Mouse (Mus musculus): ENCODE measurements around the gene Ncam2.
A peak's percentile ranks its signal among the peaks of the same experiment; 100 is the strongest.
"Not testable (repeated sequence)": the region's sequence is repeated elsewhere in the genome, so short reads cannot be mapped to it uniquely, and the experiment has no call there.

Ncam2 gene

GRCm38 (mm10) chr16:81285882-81286281 is 85.4 kb downstream of the Ncam2 start:
- no peak for DNase-seq (ENCODE audit: low spot score in 2 of 2)

- DNase-seq (ENCODE audit: low spot score in 2 of 2): no peak
Measured at GRCm38 (mm10) chr16:81303806-81304205, 103.3 kb downstream of the Ncam2 start.

GRCm38 (mm10) chr16:81309215-81309614 is 108.7 kb downstream of the Ncam2 start:
- no peak for DNase-seq (ENCODE audit: low spot score in 2 of 2)

DNA sequence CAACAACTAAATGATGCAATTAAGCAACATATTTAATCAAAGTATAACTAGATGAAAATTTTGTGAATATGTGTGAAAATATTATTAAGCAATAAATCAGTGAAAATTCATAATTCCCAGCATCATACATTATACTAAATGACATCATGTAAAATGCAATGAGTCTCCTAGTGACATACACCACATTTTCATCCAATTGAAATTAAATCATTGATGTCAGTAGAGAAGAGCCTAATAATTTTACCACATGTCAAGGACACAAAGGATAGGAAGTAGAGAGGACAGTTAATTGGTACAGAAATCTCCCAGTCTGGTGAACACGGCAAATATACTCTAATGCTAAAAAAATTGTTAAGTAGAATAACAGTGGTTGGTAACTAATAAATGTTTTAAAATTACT is 118.5 kb downstream of the Ncam2 start:
- DNase-seq (ENCODE audit: low spot score in 2 of 2): no peak

DNA sequence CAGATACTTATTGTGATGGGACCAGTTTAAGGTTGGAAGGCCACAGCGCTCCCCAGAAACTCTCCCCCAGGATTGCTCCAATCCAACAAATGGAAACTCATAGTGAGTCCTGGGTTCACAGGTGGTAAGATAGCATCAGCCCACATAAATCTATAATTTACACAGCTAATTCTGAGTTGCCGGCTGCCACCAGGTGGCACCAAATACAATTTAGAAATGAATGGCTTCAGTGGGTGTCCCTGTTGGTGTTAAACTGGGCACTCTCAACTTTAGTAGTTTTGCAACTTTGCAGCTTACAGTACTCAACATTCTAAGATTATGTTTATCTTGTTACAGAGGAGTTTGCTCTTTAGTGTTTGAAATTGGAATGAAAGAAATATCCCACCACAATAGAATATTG is 130.0 kb downstream of the Ncam2 start:
- DNase-seq (ENCODE audit: low spot score in 2 of 2): no peak

- no peak for DNase-seq (ENCODE audit: low spot score in 2 of 2)
Measured at GRCm38 (mm10) chr16:81365901-81366300, 165.4 kb downstream of the Ncam2 start.

GRCm38 (mm10) chr16:81374234-81374633 is 173.7 kb downstream of the Ncam2 start:
- no peak for DNase-seq (ENCODE audit: low spot score in 2 of 2)

- DNase-seq (ENCODE audit: low spot score in 2 of 2): no peak
Measured at GRCm38 (mm10) chr16:81380434-81380833, 179.9 kb downstream of the Ncam2 start.

DNA sequence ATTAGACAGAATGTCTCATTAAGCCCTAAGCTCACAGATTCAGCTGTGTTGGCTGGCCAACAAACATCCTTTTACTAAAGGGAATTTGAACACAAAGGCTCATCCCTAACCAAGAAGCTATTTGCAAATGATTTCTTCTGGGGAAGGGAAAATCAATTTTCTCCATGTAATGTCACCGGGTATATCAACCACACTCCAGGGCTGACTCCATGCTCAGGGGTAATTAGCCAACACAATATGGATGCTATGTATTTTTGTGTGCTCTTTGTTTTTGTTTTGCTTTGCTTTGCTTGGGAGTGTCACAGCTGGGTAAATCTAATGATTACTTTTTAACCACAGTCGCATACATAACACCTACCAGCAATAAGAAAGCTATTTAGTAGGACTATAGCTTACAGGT is 188.1 kb downstream of the Ncam2 start:
- DNase-seq (ENCODE audit: low spot score in 2 of 2): no peak

DNA sequence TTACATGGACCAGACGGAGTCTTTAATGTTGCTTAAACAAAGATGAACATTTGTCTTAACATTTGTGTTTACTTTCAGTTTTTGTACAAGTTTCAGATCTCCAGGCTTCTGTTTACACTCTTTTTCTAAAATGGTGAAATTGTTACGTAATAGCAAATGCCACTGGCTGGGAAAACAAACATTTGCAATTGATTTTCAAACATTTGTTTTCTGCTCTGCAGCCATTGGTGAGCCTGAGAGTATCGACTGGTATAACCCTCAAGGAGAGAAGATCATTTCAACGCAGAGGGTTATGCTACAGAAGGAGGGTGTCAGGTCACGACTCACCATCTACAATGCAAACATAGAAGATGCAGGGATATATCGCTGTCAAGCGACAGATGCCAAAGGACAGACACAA is 234.1 kb downstream of the Ncam2 start:
- DNase-seq (ENCODE audit: low spot score in 2 of 2): no peak

- DNase-seq (ENCODE audit: low spot score in 2 of 2): peak in 1 of 2 experiments; percentile 20
Measured at GRCm38 (mm10) chr16:81437091-81437867, 236.8 kb downstream of the Ncam2 start.

- no peak for DNase-seq (ENCODE audit: low spot score in 2 of 2)
Measured at GRCm38 (mm10) chr16:81437868-81438249, 237.4 kb downstream of the Ncam2 start.

DNA sequence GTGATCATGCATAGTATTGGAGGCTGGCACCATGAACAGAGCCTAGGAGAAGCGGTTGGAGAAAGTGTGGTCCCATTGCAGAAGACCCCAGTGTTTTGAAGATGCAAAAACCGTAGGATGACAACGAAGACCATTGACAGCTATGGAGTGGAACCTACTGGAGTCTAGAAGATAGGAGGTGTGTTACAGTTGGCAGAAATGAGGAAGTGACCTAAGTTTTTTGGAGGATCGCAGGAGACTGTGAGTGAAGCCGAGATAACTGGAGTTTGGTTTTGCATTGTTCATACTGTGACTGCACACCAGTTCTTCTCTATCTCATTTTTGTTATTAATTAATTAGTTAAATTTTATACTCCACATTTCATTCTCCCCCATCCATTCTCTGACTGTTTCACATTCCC is 250.4 kb downstream of the Ncam2 start:
- DNase-seq (ENCODE audit: low spot score in 2 of 2): no peak

GRCm38 (mm10) chr16:81452988-81453387 is 252.5 kb downstream of the Ncam2 start:
- no peak for DNase-seq (ENCODE audit: low spot score in 2 of 2)

- no peak for DNase-seq (ENCODE audit: low spot score in 2 of 2)
Measured at GRCm38 (mm10) chr16:81454472-81454871, 254.0 kb downstream of the Ncam2 start.

DNA sequence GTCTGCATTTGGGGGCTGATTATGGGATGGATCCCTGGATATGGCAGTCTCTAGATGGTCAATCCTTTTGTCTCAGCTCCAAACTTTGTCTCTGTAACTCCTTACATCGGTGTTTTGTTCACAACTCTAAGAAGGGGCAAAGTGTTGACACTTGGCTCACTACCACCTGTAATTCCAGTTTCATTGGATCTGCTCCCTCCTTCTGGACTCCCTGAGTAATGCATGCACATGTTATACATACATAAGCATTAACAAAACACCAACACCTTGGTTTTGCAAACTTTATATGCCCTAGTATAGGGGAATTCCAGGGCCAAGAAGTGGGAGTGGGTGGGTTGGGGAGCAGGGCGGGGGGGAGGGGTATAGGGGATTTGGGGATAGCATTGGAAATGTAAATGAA is 262.2 kb downstream of the Ncam2 start:
- DNase-seq (ENCODE audit: low spot score in 2 of 2): not testable (repeated sequence)

GRCm38 (mm10) chr16:81472925-81473324 is 272.4 kb downstream of the Ncam2 start:
- no peak for DNase-seq (ENCODE audit: low spot score in 2 of 2)

GRCm38 (mm10) chr16:81481058-81481457 is 280.6 kb downstream of the Ncam2 start:
- no peak for DNase-seq (ENCODE audit: low spot score in 2 of 2)

- DNase-seq (ENCODE audit: low spot score in 2 of 2): no peak
Measured at GRCm38 (mm10) chr16:81496111-81496510, 295.6 kb downstream of the Ncam2 start.

DNA sequence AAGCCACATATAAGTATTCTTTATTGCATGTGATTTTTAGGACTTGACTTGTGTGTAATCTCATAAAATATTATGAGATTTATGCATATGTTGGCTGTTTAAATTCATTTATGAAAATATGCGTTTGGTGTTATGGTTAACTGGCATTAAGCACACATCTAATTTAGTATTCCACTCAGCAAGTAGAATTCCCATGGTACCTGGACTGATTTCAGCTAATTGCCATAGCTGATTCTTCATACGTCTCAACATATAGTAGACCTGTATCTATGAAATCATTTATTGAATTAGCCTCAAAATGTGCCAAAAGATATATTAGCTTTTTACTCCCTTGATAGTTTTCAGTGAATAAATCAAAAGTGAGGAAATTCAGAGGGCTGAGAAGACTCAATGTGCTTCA is 302.1 kb downstream of the Ncam2 start:
- DNase-seq (ENCODE audit: low spot score in 2 of 2): no peak

GRCm38 (mm10) chr16:81536230-81536629 is 335.7 kb downstream of the Ncam2 start:
- DNase-seq (ENCODE audit: low spot score in 2 of 2): no peak

DNA sequence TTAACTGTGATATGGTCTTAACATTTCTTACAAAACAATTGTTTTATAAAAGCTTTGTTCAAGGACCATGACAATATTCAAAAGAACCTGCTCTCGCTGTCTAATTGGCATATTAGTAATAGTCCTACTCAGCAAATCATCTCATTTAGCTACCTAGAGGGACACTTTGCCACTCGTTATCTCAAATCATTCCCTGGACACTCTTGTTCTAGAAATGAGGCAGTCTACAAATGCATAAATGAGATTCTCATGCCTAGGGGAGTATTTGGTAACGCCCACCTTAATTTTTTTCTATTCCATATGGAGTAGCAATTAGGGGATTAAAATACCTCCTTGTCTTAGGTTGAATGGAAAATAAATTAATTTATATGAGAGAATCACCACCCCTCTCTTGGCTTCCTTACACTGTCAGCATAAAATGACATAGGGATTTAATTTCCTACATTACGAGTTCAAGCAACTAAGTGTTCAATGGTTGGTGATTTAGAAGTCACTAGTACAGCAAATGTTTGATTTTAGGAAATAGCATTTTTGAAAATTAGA is 387.1 kb downstream of the Ncam2 start:
- DNase-seq (ENCODE audit: low spot score in 2 of 2): no peak

- DNase-seq (ENCODE audit: low spot score in 2 of 2): no peak
Measured at GRCm38 (mm10) chr16:81623276-81623675, 422.8 kb downstream of the Ncam2 start.

DNA sequence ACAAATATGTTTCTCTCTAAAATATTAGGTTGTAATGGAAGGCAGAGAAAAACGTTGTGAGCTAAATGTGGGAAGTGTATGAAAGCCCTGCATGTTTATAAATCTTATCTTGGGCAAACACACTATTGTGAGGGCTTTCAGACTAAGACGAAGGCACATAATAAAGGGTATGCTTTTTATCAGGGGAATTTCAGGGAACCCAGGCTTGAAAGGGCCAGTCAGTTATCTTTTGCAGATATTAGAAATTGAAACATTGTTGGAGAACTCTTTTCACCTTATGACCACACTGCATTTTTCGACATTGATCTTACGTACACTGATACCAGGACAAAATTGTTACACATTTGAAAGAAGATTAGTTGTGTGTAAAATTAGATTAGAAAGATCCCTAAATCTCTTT is 423.3 kb downstream of the Ncam2 start:
- DNase-seq (ENCODE audit: low spot score in 2 of 2): no peak

Measured in spleen, postnatal 4 days (tissue).